Mouse (Mus musculus) cortical plate, adult 2 months (tissue): ENCODE results near the gene Thoc2.

Source experiments
- CTCF ChIP-seq: fragments of 200-500 bp; IDR thresholded peaks from 2 replicates; pipeline ENCODE4 v1.5.1; 2011; ENCODE audit warnings: mild to moderate bottlenecking, control low read depth, low read length; ENCODE audit not compliant: insufficient read depth; ENCODE audit errors: extremely low read depth
- POLR2A ChIP-seq: fragments of 200-500 bp; IDR thresholded peaks from 2 replicates; pipeline ENCODE4 v1.6.1; 2011; ENCODE audit warnings: mild to moderate bottlenecking, low read length, control low read depth; ENCODE audit not compliant: insufficient read depth; ENCODE audit errors: extremely low read depth

GRCm38 (mm10) chrX:41941840-41942239, 21.4 kb upstream of the Thoc2 start:
- TF ChIP-seq CTCF (no peak), POLR2A (no peak)
